Mouse (Mus musculus) liver, embryonic 14.5 days (tissue): ENCODE data around the gene Lrwd1. TPM values are rescaled to one million over a fixed set of nuclear protein-coding genes. Genes with fewer than 3 reads are reported as not detected.

Source experiments
- ATAC-seq: fragments of 200-750 bp; cut with Nextera tagmentation; 2 replicates; pipeline ENCODE4 v1.8.0; 2017; ENCODE audit warnings: moderate number of reproducible peaks, mild to moderate bottlenecking, moderate library complexity; ENCODE audit not compliant: insufficient read depth
- DNase-seq, 3 experiments: peaks; one replicate each; pipeline ENCODE4 v3.0.0-alpha.2; 2012 to 2013; ENCODE audit warnings: low read depth in 3 of 3, low spot score in 3 of 3
- H3K27ac ChIP-seq: fragments of 300-500 bp; sonication (generic); 2 replicates; pipeline ENCODE4 v1.5.1; 2014; ENCODE audit warnings: moderate library complexity, mild to moderate bottlenecking, control low read depth, inconsistent platforms
- H3K27me3 ChIP-seq: fragments of 300-500 bp; sonication (generic); 2 replicates; pipeline ENCODE4 v1.6.1; 2014; ENCODE audit warnings: mild to moderate bottlenecking, low read length, moderate library complexity; ENCODE audit not compliant: control insufficient read depth, insufficient read depth
- H3K36me3 ChIP-seq: fragments of 300-500 bp; sonication (generic); replicated peaks from 2 replicates; pipeline ENCODE4 v1.6.1; 2014; ENCODE audit warnings: low read depth; ENCODE audit not compliant: control insufficient read depth, insufficient read depth
- H3K4me1 ChIP-seq, 2 experiments: fragments of 200-500 bp in 1 of 2; fragments of 300-500 bp in 1 of 2; sonication (generic) in 1 of 2; replicated peaks; 2 replicates each; pipeline ENCODE4 v1.6.1; 2012 to 2014; ENCODE audit warnings: antibody characterized with exemption in 1 of 2, inconsistent platforms in 1 of 2, low read length in 1 of 2; ENCODE audit not compliant: control insufficient read depth in 2 of 2, insufficient read depth in 2 of 2
- H3K4me2 ChIP-seq: fragments of 300-500 bp; sonication (generic); 2 replicates; pipeline ENCODE4 v1.6.1; 2014; ENCODE audit warnings: low read depth, mild to moderate bottlenecking, control low read depth, moderate library complexity
- H3K4me3 ChIP-seq, 2 experiments: fragments of 200-500 bp in 1 of 2; fragments of 300-500 bp in 1 of 2; sonication (generic) in 1 of 2; 2 replicates each; pipeline ENCODE4 v1.5.1; 2012 to 2014; ENCODE audit warnings: low read depth in 2 of 2, low read length in 2 of 2, mild to moderate bottlenecking in 2 of 2, control low read depth in 1 of 2, inconsistent platforms in 1 of 2, moderate library complexity in 1 of 2; ENCODE audit not compliant: insufficient read depth in 1 of 2
- H3K9ac ChIP-seq: fragments of 300-500 bp; sonication (generic); replicated peaks from 2 replicates; pipeline ENCODE4 v1.6.1; 2014; ENCODE audit warnings: mild to moderate bottlenecking, control low read depth, moderate library complexity
- H3K9me3 ChIP-seq: fragments of 300-500 bp; sonication (generic); 2 replicates; pipeline ENCODE4 v1.6.1; 2016; ENCODE audit warnings: low read length, mixed read lengths; ENCODE audit not compliant: control insufficient read depth
- CTCF ChIP-seq: IDR thresholded peaks from 2 replicates; pipeline ENCODE4 v1.5.1; 2016; ENCODE audit warnings: antibody characterized with exemption, low read depth, control low read depth
- EP300 ChIP-seq: IDR thresholded peaks from 2 replicates; pipeline ENCODE4 v1.6.1; 2016; ENCODE audit warnings: antibody characterized with exemption, low read depth
- WGBS: fragments of 180-500 bp; shearing (Covaris S2); extraction: QIAGEN DNeasy Blood & Tissue Kit; methylation state at CpG from one replicate; pipeline ENCODE4 v1.1.7; 2014; ENCODE audit not compliant: insufficient replicate concordance; 5-methylcytosine and 5-hydroxymethylcytosine counted together
- polyA plus RNA-seq, 2 experiments: library from polyadenylated mRNA; depleted of rRNA in 1 of 2; stranded (reverse) in 1 of 2; unstranded in 1 of 2; fragments of >200 nt; fragmentation: Nextera tagmentation in 1 of 2; extraction: Ambion mirVana in 1 of 2; gene quantifications; 2 replicates each; pipeline versions ENCODE4 v1.2.1 to v1.2.3; 2012 to 2014

The Lrwd1 gene
- polyA plus RNA-seq, 2 experiments, result 34.1 to 45.2 TPM

- ATAC-seq (no peak), DNase-seq (no peak)
- Histone ChIP-seq H3K4me3 (no peak overlapping the region), H3K4me2 (no peak overlapping the region), H3K9me3 (no peaks in the 10 kb centered on the region), H3K36me3 (peaks cover 22% of the 10 kb centered on the region), H3K27ac (no peak overlapping the region), H3K27me3 (no peaks in the 10 kb centered on the region), H3K9ac (no peak overlapping the region), H3K4me1 (peaks cover 9 to 16% of the 10 kb centered on the region in 2 experiments)
- 88% methylated on average over 10 of the region's 10 CpGs for WGBS
- TF ChIP-seq CTCF, result no peak
- TF ChIP-seq EP300, result no peak
Observed at GRCm38 (mm10) chr5:136140057-136140482, 4.2 kb upstream of the Lrwd1 start.

DNA sequence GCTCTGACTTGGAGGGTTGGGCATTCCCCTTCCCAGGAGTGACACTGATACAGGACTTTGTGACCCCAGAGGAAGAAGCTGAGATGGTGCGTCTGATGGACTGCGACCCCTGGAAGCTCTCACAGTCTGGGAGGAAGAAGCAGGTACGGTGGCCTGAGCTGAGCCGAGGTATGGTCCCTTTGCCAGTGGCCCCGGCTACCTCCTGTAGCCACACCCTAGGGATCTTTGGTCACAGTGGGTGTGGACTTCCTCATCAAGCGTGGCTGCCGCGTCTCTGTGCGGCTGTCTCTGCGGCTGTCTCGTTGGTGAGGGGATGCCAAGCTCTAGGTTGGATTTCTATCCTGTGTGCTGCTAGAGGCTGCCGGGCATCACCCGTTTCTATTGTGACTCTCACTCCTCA is 3.5 kb upstream of the Lrwd1 start:
- WGBS, result 66% methylated on average over 13 of the region's 13 CpGs

DNA sequence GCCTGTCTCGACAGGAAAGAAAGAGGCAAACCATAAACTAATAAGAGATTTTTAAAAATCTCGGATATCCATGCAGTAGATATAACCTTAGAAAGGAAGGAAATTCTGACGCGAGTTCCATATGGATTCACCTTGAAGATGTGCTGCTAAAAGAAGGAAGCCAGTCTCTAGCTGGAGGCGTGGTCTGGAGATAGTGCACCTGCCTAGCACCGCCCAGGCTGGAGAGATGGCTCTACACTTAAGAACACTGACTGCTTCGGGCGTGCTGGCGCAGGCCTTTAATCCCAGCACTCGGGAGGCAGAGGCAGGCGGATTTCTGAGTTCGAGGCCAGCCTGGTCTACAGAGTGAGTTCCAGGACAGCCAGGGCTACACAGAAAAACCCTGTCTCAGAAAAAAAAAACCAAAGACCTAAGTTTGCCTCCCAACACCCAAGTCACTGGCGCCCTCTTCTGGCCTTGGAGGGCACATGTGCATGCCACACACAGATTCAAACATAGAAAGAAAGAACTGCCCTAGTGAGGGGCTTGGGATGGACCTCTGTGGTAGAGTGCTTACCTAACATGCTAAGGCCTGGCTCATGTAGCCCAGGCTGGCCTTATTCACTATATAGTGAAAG is 1.9 kb upstream of the Lrwd1 start:
- WGBS, result 31% methylated on average over 13 of the region's 13 CpGs
- Histone ChIP-seq H3K4me1 (peaks cover 12 to 19% of the 10 kb centered on the region in 2 experiments), H3K9ac (no peak overlapping the region), H3K4me3 (peak overlapping the region; percentile 7 to 9; a peak in 3 of 4 replicates), H3K4me2 (peak overlapping the region; percentile 82), H3K27ac (no peak overlapping the region; the same call in 1 of the 2 replicates), H3K9me3 (no peaks in the 10 kb centered on the region), H3K36me3 (peaks cover 36% of the 10 kb centered on the region), H3K27me3 (no peaks in the 10 kb centered on the region)
- TF ChIP-seq CTCF (peak; percentile 92), EP300 (no peak)
- ATAC-seq (no peak), DNase-seq (peak; percentile 55 to 67 (median 58))

More for the DNA sequence above, 3.5 kb upstream of the Lrwd1 start:
- H3K4me2 ChIP-seq, result no peak overlapping the region
- no peak overlapping the region for H3K27ac ChIP-seq
- H3K9ac ChIP-seq, result no peak overlapping the region
- no peak overlapping the region for H3K4me3 ChIP-seq
- H3K4me1 ChIP-seq, result peaks cover 12 to 19% of the 10 kb centered on the region in 2 experiments
- ATAC-seq (no peak), DNase-seq (no peak)
- H3K36me3 ChIP-seq, result peaks cover 22% of the 10 kb centered on the region
- no peak for TF ChIP-seq CTCF
- TF ChIP-seq EP300, result no peak
- H3K9me3 ChIP-seq, result no peaks in the 10 kb centered on the region
- H3K27me3 ChIP-seq, result no peaks in the 10 kb centered on the region

DNA sequence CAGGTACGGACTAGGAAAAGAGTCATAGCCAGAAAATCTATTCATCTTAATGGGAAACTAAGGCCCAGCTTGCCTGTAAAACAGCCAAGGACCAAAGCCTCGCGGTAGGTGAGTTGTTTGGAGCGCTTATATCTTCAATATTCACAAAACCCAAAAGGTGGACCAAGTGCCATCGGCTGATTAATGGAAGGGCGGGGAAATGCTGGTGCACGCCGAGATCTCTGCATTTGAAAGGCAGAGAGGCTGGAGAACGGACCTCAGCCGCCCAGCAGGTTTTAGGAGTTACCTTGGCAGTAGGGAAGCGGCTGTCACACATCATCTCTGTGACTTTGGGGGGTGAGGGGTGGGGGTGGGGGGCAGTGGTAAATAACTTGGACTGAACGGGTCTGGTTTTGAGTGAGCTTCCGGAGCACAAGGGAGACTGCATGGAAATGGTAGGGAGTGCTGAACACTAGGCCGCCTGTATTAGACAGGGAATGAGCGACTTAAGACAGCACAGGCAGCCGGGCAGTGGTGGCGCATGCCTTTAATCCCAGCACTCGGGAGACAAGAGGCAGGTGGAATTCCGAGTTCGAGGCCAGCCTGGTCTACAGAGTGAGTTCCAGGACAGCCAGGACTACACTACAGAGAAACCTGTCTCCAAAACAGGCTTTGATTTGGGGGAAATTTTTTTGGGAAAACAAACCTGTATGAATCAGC is 567 bp upstream of the Lrwd1 start:
- Histone ChIP-seq H3K4me3 (peak overlapping the region; percentile 72 to 94), H3K27ac (peak overlapping the region; percentile 84), H3K4me1 (peaks cover 12 to 19% of the 10 kb centered on the region in 2 experiments), H3K9me3 (no peaks in the 10 kb centered on the region), H3K27me3 (no peaks in the 10 kb centered on the region), H3K9ac (peak overlapping the region; percentile 92), H3K4me2 (peak overlapping the region; percentile 82), H3K36me3 (peaks cover 50% of the 10 kb centered on the region)
- ATAC-seq (peak; percentile 14), DNase-seq (no peak)
- TF ChIP-seq CTCF, result no peak
- TF ChIP-seq EP300, result no peak
- 3% methylated on average over 20 of the region's 20 CpGs for WGBS

- Histone ChIP-seq H3K4me3 (no peak overlapping the region), H3K9ac (no peak overlapping the region), H3K9me3 (no peaks in the 10 kb centered on the region), H3K27ac (no peak overlapping the region), H3K27me3 (no peaks in the 10 kb centered on the region), H3K4me1 (peaks cover 3 to 7% of the 10 kb centered on the region in 2 experiments; a peak in 3 of 4 replicates), H3K36me3 (peaks cover 52% of the 10 kb centered on the region), H3K4me2 (no peak overlapping the region)
- ATAC-seq (no peak), DNase-seq (no peak)
- WGBS, result 83% methylated on average over 10 of the region's 10 CpGs
- TF ChIP-seq CTCF, result no peak
- no peak for TF ChIP-seq EP300
Observed at GRCm38 (mm10) chr5:136122165-136122564, 13.7 kb downstream of the Lrwd1 start.
